25 mouse cellular contexts compared by ENCODE assay signal in genomic region chr6:140351365-140352095, GRCm38 (mm10).
DNase-seq lines count a peak whose midpoint lies in the region; ATAC-seq lines count a peak whose summit lies in the region.
"Had no signal": no experiment of that assay in that cellular context is flagged by ENCODE, and none has a peak within 500 bp of the region (broad histone marks: within the 10 kb centered on the region; RNA-seq: fewer than 3 reads in every experiment).

No protein-coding gene starts in this region.

- no peak for ATAC-seq in hindbrain, embryonic 14.5 days (ENCODE audit: low FRiP score)
- ATAC-seq in embryonic facial prominence, embryonic 15.5 days (ENCODE audit: insufficient number of reproducible peaks, low FRiP score, low TSS enrichment, low read depth): peak; percentile 63; the same call in 1 of the 2 replicates
- ATAC-seq: intestine, postnatal 0 days; lung, postnatal 0 days had no signal

- H3K27me3 ChIP-seq in hindbrain, embryonic 10.5 days (ENCODE audit: insufficient read depth, poor library complexity, severe bottlenecking): no peaks in the 10 kb centered on the region
- no peaks in the 10 kb centered on the region for H3K27me3 ChIP-seq in hindbrain, embryonic 14.5 days (ENCODE audit: control insufficient read depth, insufficient read depth, low read length)
- H3K27me3 ChIP-seq in embryonic facial prominence, embryonic 10.5 days (replicated peaks; ENCODE audit: low read depth, poor library complexity, severe bottlenecking): no peaks in the 10 kb centered on the region
- no peaks in the 10 kb centered on the region for H3K27me3 ChIP-seq in embryonic facial prominence, embryonic 15.5 days
- H3K27me3 ChIP-seq: hindbrain, embryonic 13.5 days; limb, embryonic 15.5 days; liver, embryonic 13.5 days; neural tube, embryonic 13.5 days had no signal

- H3K27ac ChIP-seq in hindbrain, embryonic 10.5 days: peak overlapping the region; percentile 73
- H3K27ac ChIP-seq in hindbrain, embryonic 14.5 days: no peak overlapping the region
- 0 out of 2 replicates have a peak overlapping the region, but pooled peaks have one; percentile 24 for H3K27ac ChIP-seq in embryonic facial prominence, embryonic 10.5 days (replicated peaks)
- H3K27ac ChIP-seq in embryonic facial prominence, embryonic 15.5 days (replicated peaks): no peak overlapping the region
- H3K27ac ChIP-seq: hindbrain, embryonic 13.5 days; limb, embryonic 10.5 days; limb, embryonic 15.5 days; liver, embryonic 13.5 days; neural tube, embryonic 13.5 days had no signal

- H3K4me2 ChIP-seq in hindbrain, embryonic 14.5 days (replicated peaks): no peak overlapping the region
- no peak overlapping the region for H3K4me2 ChIP-seq in embryonic facial prominence, embryonic 15.5 days (replicated peaks)
- H3K4me2 ChIP-seq: hindbrain, embryonic 13.5 days; limb, embryonic 15.5 days; liver, embryonic 13.5 days; neural tube, embryonic 13.5 days had no signal

- no peak overlapping the region for H3K9ac ChIP-seq in hindbrain, embryonic 14.5 days
- no peak overlapping the region for H3K9ac ChIP-seq in embryonic facial prominence, embryonic 15.5 days
- H3K9ac ChIP-seq: hindbrain, embryonic 13.5 days; limb, embryonic 15.5 days; liver, embryonic 13.5 days; neural tube, embryonic 13.5 days had no signal

- H3K4me1 ChIP-seq in hindbrain, embryonic 10.5 days (replicated peaks): peaks cover 7% of the 10 kb centered on the region
- H3K4me1 ChIP-seq in hindbrain, embryonic 14.5 days (replicated peaks; ENCODE audit: control insufficient read depth, insufficient read depth, low read length): no peaks in the 10 kb centered on the region
- H3K4me1 ChIP-seq in embryonic facial prominence, embryonic 10.5 days: peaks cover 5% of the 10 kb centered on the region; the same call in 1 of the 2 replicates
- no peaks in the 10 kb centered on the region for H3K4me1 ChIP-seq in embryonic facial prominence, embryonic 15.5 days
- H3K4me1 ChIP-seq: limb, embryonic 10.5 days; limb, embryonic 15.5 days; liver, embryonic 13.5 days; neural tube, embryonic 13.5 days had no signal

- 54% methylated on average over 5 of the region's 6 CpGs for WGBS in hindbrain, embryonic 10.5 days
- WGBS in hindbrain, embryonic 14.5 days: 37% methylated on average over 5 of the region's 6 CpGs
- WGBS in embryonic facial prominence, embryonic 10.5 days: 52% methylated on average over 6 of the region's 6 CpGs
- 79% methylated on average over 5 of the region's 6 CpGs for WGBS in embryonic facial prominence, embryonic 15.5 days

- no peaks in the 10 kb centered on the region for H3K36me3 ChIP-seq in hindbrain, embryonic 10.5 days
- H3K36me3 ChIP-seq in hindbrain, embryonic 14.5 days (replicated peaks; ENCODE audit: control insufficient read depth, insufficient read depth): no peaks in the 10 kb centered on the region
- no peaks in the 10 kb centered on the region for H3K36me3 ChIP-seq in embryonic facial prominence, embryonic 10.5 days (replicated peaks)
- H3K36me3 ChIP-seq in embryonic facial prominence, embryonic 15.5 days: no peaks in the 10 kb centered on the region
- H3K36me3 ChIP-seq: G1E; hindbrain, embryonic 13.5 days; limb, embryonic 10.5 days; limb, embryonic 15.5 days; liver, embryonic 13.5 days; neural tube, embryonic 13.5 days had no signal

- no peak overlapping the region for H3K4me3 ChIP-seq in hindbrain, embryonic 10.5 days
- no peak overlapping the region for H3K4me3 ChIP-seq in hindbrain, embryonic 14.5 days (replicated peaks; ENCODE audit: low read length)
- H3K4me3 ChIP-seq in embryonic facial prominence, embryonic 10.5 days: no peak overlapping the region
- no peak overlapping the region for H3K4me3 ChIP-seq in embryonic facial prominence, embryonic 15.5 days (replicated peaks)
- H3K4me3 ChIP-seq: hindbrain, embryonic 13.5 days; limb, embryonic 10.5 days; limb, embryonic 15.5 days; liver, embryonic 13.5 days; neural tube, embryonic 13.5 days had no signal

- DNase-seq in cerebellum, postnatal 14 days: peak; percentile 45 to 61
- no peak for DNase-seq in cerebellum, postnatal 36 days
- DNase-seq in hindbrain, embryonic 10.5 days (ENCODE audit: low spot score): no peak
- DNase-seq in hindbrain, embryonic 14.5 days (ENCODE audit: low spot score): no peak
- no peak for DNase-seq in embryonic facial prominence, embryonic 10.5 days (ENCODE audit: low spot score)
- no peak for DNase-seq in thymus, postnatal 10 days (ENCODE audit: low spot score in 2 of 2)
- DNase-seq: adrenal gland, adult 8-10 months; cerebellum, adult 8-10 months; gastrocnemius, postnatal 14 days; heart, postnatal 14 days; kidney, adult 9 months; kidney, postnatal 10 days; layer of hippocampus, adult 9-11 months; liver, embryonic 13.5 days; lung, adult 18-20 months; thymus, adult 2 months; thymus, postnatal 4 days had no signal

- H3K9me3 ChIP-seq in hindbrain, embryonic 10.5 days: no peaks in the 10 kb centered on the region
- no peaks in the 10 kb centered on the region for H3K9me3 ChIP-seq in hindbrain, embryonic 14.5 days (ENCODE audit: control insufficient read depth, low read length)
- H3K9me3 ChIP-seq in embryonic facial prominence, embryonic 10.5 days: no peaks in the 10 kb centered on the region
- no peaks in the 10 kb centered on the region for H3K9me3 ChIP-seq in embryonic facial prominence, embryonic 15.5 days (replicated peaks)
- H3K9me3 ChIP-seq: hindbrain, embryonic 13.5 days; limb, embryonic 10.5 days; limb, embryonic 15.5 days; liver, embryonic 13.5 days; neural tube, embryonic 13.5 days had no signal

Comparison
In these comparisons a context has a peak if more than half of its experiments do, and no peak if none do; other contexts are left out.
1. DNase-seq: peak in cerebellum, postnatal 14 days (2 of 2); none in cerebellum, postnatal 36 days (0 of 2), hindbrain, embryonic 10.5 days (single experiment), hindbrain, embryonic 14.5 days (single experiment), embryonic facial prominence, embryonic 10.5 days (single experiment) and thymus, postnatal 10 days (0 of 2).
2. H3K27ac ChIP-seq: peak in hindbrain, embryonic 10.5 days (single experiment) and embryonic facial prominence, embryonic 10.5 days (single experiment); none in hindbrain, embryonic 14.5 days (single experiment) and embryonic facial prominence, embryonic 15.5 days (single experiment).